In the genomic region with DNA sequence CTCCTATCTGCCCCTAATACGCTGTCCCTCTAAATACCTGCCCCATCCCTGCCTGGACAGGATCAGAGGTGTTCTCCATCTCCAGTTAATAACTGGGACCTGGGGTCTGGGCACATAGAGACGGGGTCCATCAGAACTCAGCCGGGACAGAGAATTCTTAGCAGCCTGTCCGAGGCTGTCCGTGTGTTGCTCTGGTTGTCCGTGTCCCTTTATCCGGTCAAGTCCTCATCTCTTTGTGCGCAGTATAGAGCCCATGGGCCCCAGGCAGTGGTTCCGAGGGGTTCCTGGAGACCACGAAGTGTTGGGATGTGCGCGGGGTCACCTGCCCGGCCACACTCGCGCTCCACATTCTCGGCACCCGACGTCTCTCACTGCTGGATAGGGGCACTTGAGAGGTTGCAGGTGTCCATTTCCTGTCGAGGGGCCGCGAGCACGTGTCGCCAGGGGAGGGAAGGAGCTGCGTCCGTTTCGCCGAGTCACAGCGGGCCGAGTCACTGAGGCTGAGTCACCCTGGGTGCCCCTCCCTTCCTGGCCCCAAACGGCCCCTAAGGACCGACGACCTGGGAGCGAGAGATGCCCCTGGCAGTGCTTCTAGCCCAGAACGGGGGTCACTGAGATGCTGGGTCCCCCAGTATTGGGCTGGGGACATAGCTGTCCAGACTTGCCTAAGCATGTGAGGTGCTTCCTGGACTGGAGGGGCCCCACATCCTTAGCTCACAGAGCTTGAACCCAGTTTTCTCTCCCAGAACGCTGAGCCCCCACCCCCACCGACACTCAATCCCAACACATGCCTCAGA, we compare ENCODE assay signal across 8 mouse cellular contexts. TPM values are rescaled to one million over a fixed set of nuclear protein-coding genes. Genes with fewer than 3 reads are reported as not detected.
A peak's percentile ranks its signal among the peaks of the same experiment; 100 is the strongest.
DNase-seq lines count a peak whose midpoint lies in the region; ATAC-seq and TF ChIP-seq lines count a peak whose summit lies in the region.

No protein-coding gene starts in this region.

- peak overlapping the region; percentile 99 for H3K4me2 ChIP-seq in heart, embryonic 12.5 days
- H3K4me2 ChIP-seq in forebrain, embryonic 15.5 days (replicated peaks), result peak overlapping the region; percentile 96
- H3K4me2 ChIP-seq in liver, embryonic 11.5 days, result peak overlapping the region; percentile 99

- peak; percentile 84 for ATAC-seq in heart, embryonic 12.5 days (ENCODE audit: insufficient number of reproducible peaks, low FRiP score)
- peak; percentile 67 for ATAC-seq in G1E (ENCODE audit: extremely low read depth, insufficient number of reproducible peaks, low FRiP score, poor library complexity, severe bottlenecking)
- ATAC-seq in forebrain, embryonic 15.5 days (replicated peaks), result no peak
- ATAC-seq in liver, embryonic 11.5 days (replicated peaks; ENCODE audit: low FRiP score), result peak; percentile 60
- peak; percentile 37 for ATAC-seq in neutrophil, adult 5-6 weeks (ENCODE audit: extremely low read depth, insufficient number of reproducible peaks, low FRiP score, poor library complexity, severe bottlenecking)

- 5% methylated on average over 36 of the region's 36 CpGs for WGBS in heart, embryonic 12.5 days
- 9% methylated on average over 36 of the region's 36 CpGs for WGBS in forebrain, embryonic 15.5 days
- 6% methylated on average over 36 of the region's 36 CpGs for WGBS in liver, embryonic 11.5 days

- H3K9me3 ChIP-seq in heart, embryonic 12.5 days (replicated peaks), result no peaks in the 10 kb centered on the region
- H3K9me3 ChIP-seq in G1E (replicated peaks), result no peaks in the 10 kb centered on the region
- H3K9me3 ChIP-seq in forebrain, embryonic 15.5 days, result no peaks in the 10 kb centered on the region
- no peaks in the 10 kb centered on the region for H3K9me3 ChIP-seq in liver, embryonic 11.5 days (ENCODE audit: control insufficient read depth, low read length)

- no peak for TF ChIP-seq CTCF in G1E (IDR thresholded peaks at IDR 0.05; ENCODE audit: low read depth, low read length)

- no peak overlapping the region for H3K27ac ChIP-seq in heart, embryonic 12.5 days (ENCODE audit: poor library complexity, severe bottlenecking)
- H3K27ac ChIP-seq in forebrain, embryonic 15.5 days (replicated peaks), result no peak overlapping the region
- H3K27ac ChIP-seq in liver, embryonic 11.5 days (ENCODE audit: low read depth, low read length), result no peak overlapping the region

- no peak overlapping the region; the same call in 1 of the 2 replicates for H3K9ac ChIP-seq in heart, embryonic 12.5 days
- H3K9ac ChIP-seq in forebrain, embryonic 15.5 days (replicated peaks), result no peak overlapping the region
- H3K9ac ChIP-seq in liver, embryonic 11.5 days (ENCODE audit: low read depth, low read length), result peak overlapping the region; percentile 46; the same call in 1 of the 2 replicates

- no peak for DNase-seq in heart, adult 9 months (ENCODE audit: low spot score in 2 of 2)
- peak; percentile 62 for DNase-seq in G1E (ENCODE audit: low spot score)
- DNase-seq in liver, embryonic 11.5 days (ENCODE audit: low spot score), result peak; percentile 64
- no peak for DNase-seq in left cerebral cortex, postnatal 36 days (ENCODE audit: low spot score in 2 of 2)
- no peak for DNase-seq in adipocyte (ENCODE audit: low spot score)

- intact Hi-C loops in left cerebral cortex, postnatal 36 days (cut with DNase I), result no loop called here

- peaks cover 21% of the 10 kb centered on the region for H3K4me1 ChIP-seq in heart, embryonic 12.5 days (replicated peaks)
- H3K4me1 ChIP-seq in G1E (ENCODE audit: insufficient read depth, low read depth, low read length), result peaks cover 34% of the 10 kb centered on the region
- H3K4me1 ChIP-seq in forebrain, embryonic 15.5 days, result peaks cover 18% of the 10 kb centered on the region
- peaks cover 15% of the 10 kb centered on the region for H3K4me1 ChIP-seq in liver, embryonic 11.5 days (replicated peaks; ENCODE audit: control insufficient read depth, insufficient read depth, low read length)

- peaks cover 72% of the 10 kb centered on the region for H3K27me3 ChIP-seq in heart, embryonic 12.5 days (replicated peaks)
- peaks cover 40% of the 10 kb centered on the region for H3K27me3 ChIP-seq in G1E (ENCODE audit: insufficient read depth, low read length)
- H3K27me3 ChIP-seq in forebrain, embryonic 15.5 days, result peaks cover 54% of the 10 kb centered on the region
- H3K27me3 ChIP-seq in liver, embryonic 11.5 days (replicated peaks; ENCODE audit: control insufficient read depth, insufficient read depth, low read length), result peaks cover 33% of the 10 kb centered on the region

- no peaks in the 10 kb centered on the region for H3K36me3 ChIP-seq in heart, embryonic 12.5 days
- H3K36me3 ChIP-seq in G1E (replicated peaks), result peaks cover 33% of the 10 kb centered on the region
- H3K36me3 ChIP-seq in forebrain, embryonic 15.5 days, result no peaks in the 10 kb centered on the region
- no peaks in the 10 kb centered on the region for H3K36me3 ChIP-seq in liver, embryonic 11.5 days (ENCODE audit: control insufficient read depth, insufficient read depth, low read length)

- peak overlapping the region; percentile 55 for H3K4me3 ChIP-seq in heart, embryonic 12.5 days
- H3K4me3 ChIP-seq in G1E (ENCODE audit: low read depth, low read length), result peak overlapping the region; percentile 73
- peak overlapping the region; percentile 52 for H3K4me3 ChIP-seq in forebrain, embryonic 15.5 days
- H3K4me3 ChIP-seq in liver, embryonic 11.5 days (ENCODE audit: low read depth, low read length), result peak overlapping the region; percentile 64

RNA-seq across cellular contexts. Expression of a gene that starts 1.2 kb away (rescaled TPM):
- polyA plus RNA-seq in heart, embryonic 12.5 days (2016; fragmentation: Nextera tagmentation; extraction: Ambion mirVana), result not detected in 2 replicates
- 0.90 and 3.0 TPM in 2 replicates for total RNA-seq in G1E (2014; fragmentation: Nextera tagmentation)
- total RNA-seq in G1E (2017), result 1.9 and 2.3 TPM in 2 replicates
- 3.4 and 3.6 TPM in 2 replicates for polyA plus RNA-seq in G1E (2012)
- polyA plus RNA-seq in forebrain, embryonic 15.5 days (2015; fragmentation: Nextera tagmentation; extraction: Ambion mirVana), result not detected in 2 replicates
- 0.52 and 0.59 TPM in 2 replicates for polyA plus RNA-seq in liver, embryonic 11.5 days (2014; fragmentation: Nextera tagmentation; extraction: Ambion mirVana)
- not detected in 2 replicates for total RNA-seq in neutrophil, adult 5-6 weeks (2017)
- total RNA-seq in left cerebral cortex, postnatal 36 days (2021), result not detected

RNA-seq across cellular contexts. Expression of a gene that starts 9.1 kb away (rescaled TPM):
- 10.5 and 13.0 TPM in 2 replicates for polyA plus RNA-seq in heart, embryonic 12.5 days (2016; fragmentation: Nextera tagmentation; extraction: Ambion mirVana)
- total RNA-seq in G1E (2014; fragmentation: Nextera tagmentation) (1.9 and 3.3 TPM in 2 replicates), G1E (2017) (3.0 and 4.1 TPM in 2 replicates)
- 13.1 and 16.9 TPM in 2 replicates for polyA plus RNA-seq in G1E (2012)
- 10.7 and 11.4 TPM in 2 replicates for polyA plus RNA-seq in forebrain, embryonic 15.5 days (2015; fragmentation: Nextera tagmentation; extraction: Ambion mirVana)
- 5.8 and 6.3 TPM in 2 replicates for polyA plus RNA-seq in liver, embryonic 11.5 days (2014; fragmentation: Nextera tagmentation; extraction: Ambion mirVana)
- 2.3 and 2.8 TPM in 2 replicates for total RNA-seq in neutrophil, adult 5-6 weeks (2017)
- total RNA-seq in left cerebral cortex, postnatal 36 days (2021), result 10 to 100 TPM; 28.5 to 31.7 TPM

RNA-seq across cellular contexts. Expression of a gene that starts 11.9 kb away (rescaled TPM):
- 81.9 and 85.4 TPM in 2 replicates for polyA plus RNA-seq in heart, embryonic 12.5 days (2016; fragmentation: Nextera tagmentation; extraction: Ambion mirVana)
- 50.8 and 53.9 TPM in 2 replicates for total RNA-seq in G1E (2014; fragmentation: Nextera tagmentation)
- total RNA-seq in G1E (2017), result 71.8 and 104 TPM in 2 replicates
- 42.8 and 162 TPM in 2 replicates for polyA plus RNA-seq in G1E (2012)
- 160 and 184 TPM in 2 replicates for polyA plus RNA-seq in forebrain, embryonic 15.5 days (2015; fragmentation: Nextera tagmentation; extraction: Ambion mirVana)
- polyA plus RNA-seq in liver, embryonic 11.5 days (2014; fragmentation: Nextera tagmentation; extraction: Ambion mirVana), result 60.9 and 66.7 TPM in 2 replicates
- total RNA-seq in neutrophil, adult 5-6 weeks (2017), result 133 and 137 TPM in 2 replicates
- total RNA-seq in left cerebral cortex, postnatal 36 days (2021), result 10 to 100 TPM; 87.2 to 95.1 TPM

RNA-seq across cellular contexts. Expression of a gene that starts 19.8 kb away (rescaled TPM):
- 1.3 and 1.7 TPM in 2 replicates for polyA plus RNA-seq in heart, embryonic 12.5 days (2016; fragmentation: Nextera tagmentation; extraction: Ambion mirVana)
- total RNA-seq in G1E (2014; fragmentation: Nextera tagmentation) (not detected in 2 replicates), G1E (2017) (not detected in 2 replicates)
- not detected in 2 replicates for polyA plus RNA-seq in G1E (2012)
- polyA plus RNA-seq in forebrain, embryonic 15.5 days (2015; fragmentation: Nextera tagmentation; extraction: Ambion mirVana), result 4.4 and 4.8 TPM in 2 replicates
- 0.39 and 0.52 TPM in 2 replicates for polyA plus RNA-seq in liver, embryonic 11.5 days (2014; fragmentation: Nextera tagmentation; extraction: Ambion mirVana)
- 11.1 and 11.2 TPM in 2 replicates for total RNA-seq in neutrophil, adult 5-6 weeks (2017)
- total RNA-seq in left cerebral cortex, postnatal 36 days (2021), result under 1 TPM in 1 of 2 experiments, not detected in 1; 0.86 TPM

RNA-seq across cellular contexts. Expression of a gene that starts 23.6 kb away (rescaled TPM):
- 38.8 and 39.5 TPM in 2 replicates for polyA plus RNA-seq in heart, embryonic 12.5 days (2016; fragmentation: Nextera tagmentation; extraction: Ambion mirVana)
- total RNA-seq in G1E (2014; fragmentation: Nextera tagmentation) (29.8 and 30.5 TPM in 2 replicates), G1E (2017) (10.2 and 10.5 TPM in 2 replicates)
- 59.5 and 68.5 TPM in 2 replicates for polyA plus RNA-seq in G1E (2012)
- polyA plus RNA-seq in forebrain, embryonic 15.5 days (2015; fragmentation: Nextera tagmentation; extraction: Ambion mirVana), result 66.5 TPM in 2 replicates
- polyA plus RNA-seq in liver, embryonic 11.5 days (2014; fragmentation: Nextera tagmentation; extraction: Ambion mirVana), result 24.2 and 27.2 TPM in 2 replicates
- 21.1 and 22.2 TPM in 2 replicates for total RNA-seq in neutrophil, adult 5-6 weeks (2017)
- total RNA-seq in left cerebral cortex, postnatal 36 days (2021), result 10 to 100 TPM; 70.2 to 78.3 TPM

Comparison
In these comparisons a context has a peak if more than half of its experiments do, and no peak if none do; other contexts are left out.
1. DNase-seq: peak in G1E (single experiment) and liver, embryonic 11.5 days (single experiment); none in heart, adult 9 months (0 of 2), left cerebral cortex, postnatal 36 days (0 of 2) and adipocyte (single experiment).
2. Peak in every context shown above with its lines, with median percentiles within 50 percentile points of each other: H3K4me2 ChIP-seq and H3K4me3 ChIP-seq.